Mouse (Mus musculus): ENCODE measurements around the gene Trim59. TPM values are rescaled to one million over a fixed set of nuclear protein-coding genes. Genes with fewer than 3 reads are reported as not detected.

The Trim59 gene
- polyA plus RNA-seq, 1 experiment from 2014 or later = 115 TPM

DNA sequence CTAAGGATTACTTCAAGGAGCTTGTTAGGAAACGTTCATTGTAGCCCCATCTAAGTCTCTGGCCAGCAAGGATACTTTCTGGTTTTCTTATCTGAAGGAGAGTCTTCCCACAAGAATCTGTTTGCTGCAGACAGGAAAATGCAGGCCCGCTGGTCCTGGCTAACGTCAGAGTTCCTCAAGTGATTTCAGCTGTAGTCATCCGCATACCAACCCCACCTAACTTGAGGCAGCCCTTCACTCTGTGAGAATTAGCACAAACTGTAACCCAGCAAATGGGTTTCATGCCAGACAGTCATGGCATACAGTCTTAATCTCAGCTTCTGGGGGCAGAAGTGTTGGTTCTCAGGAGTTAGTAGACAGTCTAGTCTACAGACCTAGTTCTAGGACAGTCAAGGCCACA lies 2.0 kb upstream of the Trim59 start:
- no peak for ATAC-seq (ENCODE audit: low read depth)
- 39% methylated on average over 4 of the region's 4 CpGs for WGBS

DNA sequence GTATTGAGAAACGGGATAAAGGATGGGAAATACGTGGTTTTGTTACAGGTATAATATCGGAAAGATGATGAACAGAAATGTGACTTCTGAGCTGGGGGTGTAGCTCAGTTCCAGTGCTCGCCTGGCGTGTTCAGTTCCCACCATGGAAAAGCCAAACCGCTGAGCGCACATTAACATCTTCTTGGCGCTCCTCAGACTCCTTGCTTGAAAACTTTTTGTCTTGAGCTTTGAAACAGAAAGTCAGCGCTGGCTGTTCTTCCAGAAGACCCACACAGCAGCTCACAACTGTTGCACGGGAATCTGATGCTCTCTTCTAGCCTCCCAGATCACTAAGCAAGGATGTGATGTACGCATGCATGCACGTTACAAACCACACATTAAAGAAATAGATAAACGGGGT lies 1.2 kb upstream of the Trim59 start:
- Histone ChIP-seq H3K4me2 (ENCODE audit: low read depth, low read length) (peak overlapping the region; percentile 62), H3K4me3 (ENCODE audit: low read length) (peak overlapping the region; percentile 93), H3K9me3 (ENCODE audit: control insufficient read depth, low read length) (no peaks in the 10 kb centered on the region), H3K36me3 (ENCODE audit: control insufficient read depth, insufficient read depth, low read length) (0 out of 2 replicates have a peak, but pooled peaks cover 2% of the 10 kb centered on the region), H3K27me3 (ENCODE audit: control insufficient read depth, insufficient read depth, low read depth, low read length) (no peaks in the 10 kb centered on the region), H3K27ac (ENCODE audit: low read length) (no peak overlapping the region), H3K9ac (ENCODE audit: low read length) (peak overlapping the region; percentile 93), H3K4me1 (replicated peaks; ENCODE audit: control insufficient read depth, insufficient read depth, low read length) (peaks cover 16% of the 10 kb centered on the region)
- 21% methylated on average over 13 of the region's 13 CpGs for WGBS
- ATAC-seq (ENCODE audit: low read depth) = no peak

More for the DNA sequence above, 2.0 kb upstream of the Trim59 start:
- H3K4me1 ChIP-seq (replicated peaks; ENCODE audit: control insufficient read depth, insufficient read depth, low read length) = peaks cover 12% of the 10 kb centered on the region
- no peak overlapping the region for H3K27ac ChIP-seq (ENCODE audit: low read length)
- H3K9ac ChIP-seq (ENCODE audit: low read length) = no peak overlapping the region
- no peak overlapping the region for H3K4me2 ChIP-seq (ENCODE audit: low read depth, low read length)
- no peaks in the 10 kb centered on the region for H3K36me3 ChIP-seq (ENCODE audit: control insufficient read depth, insufficient read depth, low read length)
- no peaks in the 10 kb centered on the region for H3K9me3 ChIP-seq (ENCODE audit: control insufficient read depth, low read length)
- H3K27me3 ChIP-seq (ENCODE audit: control insufficient read depth, insufficient read depth, low read depth, low read length) = no peaks in the 10 kb centered on the region
- no peak overlapping the region for H3K4me3 ChIP-seq (ENCODE audit: low read length)

DNA sequence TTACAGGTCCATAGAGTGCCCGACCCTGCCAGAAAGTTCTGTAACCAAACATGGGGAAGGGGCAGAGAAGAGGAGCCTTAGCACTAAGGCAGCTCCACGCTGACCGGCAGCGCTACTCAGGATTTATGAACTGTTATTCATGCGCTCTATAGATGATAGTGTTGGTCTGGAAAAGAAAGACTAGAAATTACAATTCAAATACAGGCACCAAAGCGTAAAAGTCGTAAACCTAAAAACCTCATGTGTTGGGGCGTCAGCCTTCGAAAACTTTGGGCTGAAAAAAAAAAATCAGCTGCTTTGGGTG lies 797 bp upstream of the Trim59 start:
- Histone ChIP-seq H3K9me3 (ENCODE audit: control insufficient read depth, low read length) (no peaks in the 10 kb centered on the region), H3K4me1 (replicated peaks; ENCODE audit: control insufficient read depth, insufficient read depth, low read length) (peaks cover 19% of the 10 kb centered on the region), H3K4me2 (ENCODE audit: low read depth, low read length) (peak overlapping the region; percentile 62), H3K27ac (ENCODE audit: low read length) (peak overlapping the region; percentile 88), H3K36me3 (ENCODE audit: control insufficient read depth, insufficient read depth, low read length) (peaks cover 2% of the 10 kb centered on the region; the same call in 1 of the 2 replicates), H3K9ac (ENCODE audit: low read length) (peak overlapping the region; percentile 93), H3K4me3 (ENCODE audit: low read length) (peak overlapping the region; percentile 93), H3K27me3 (ENCODE audit: control insufficient read depth, insufficient read depth, low read depth, low read length) (no peaks in the 10 kb centered on the region)
- 3% methylated on average over 9 of the region's 9 CpGs for WGBS
- ATAC-seq (ENCODE audit: low read depth) = peak; percentile 21

DNA sequence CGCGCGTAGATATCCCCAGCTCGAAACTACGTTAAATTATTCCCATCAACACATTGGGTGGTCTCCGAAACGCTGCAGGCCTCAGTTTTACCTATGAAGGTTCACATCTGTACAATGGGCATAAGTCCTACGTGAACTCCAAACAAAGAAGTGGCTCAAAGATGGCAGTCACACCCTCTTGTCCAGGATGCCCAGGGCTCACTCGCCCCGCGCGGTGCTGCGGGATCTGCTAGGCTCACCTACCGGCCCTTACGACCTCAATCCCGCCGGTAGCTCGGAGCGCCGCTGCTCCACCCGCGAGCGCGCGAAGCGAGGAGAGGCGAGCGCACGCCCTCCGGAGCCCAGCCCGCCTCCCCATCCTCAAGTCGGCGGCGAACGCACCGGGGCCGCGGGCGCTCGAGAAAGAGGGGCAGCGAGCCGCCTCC lies 376 bp downstream of the Trim59 start:
- H3K4me1 ChIP-seq (replicated peaks; ENCODE audit: control insufficient read depth, insufficient read depth, low read length) = peaks cover 19% of the 10 kb centered on the region
- no peaks in the 10 kb centered on the region for H3K9me3 ChIP-seq (ENCODE audit: control insufficient read depth, low read length)
- peak; percentile 58 for ATAC-seq (ENCODE audit: low read depth)
- peak overlapping the region; percentile 93 for H3K4me3 ChIP-seq (ENCODE audit: low read length)
- H3K4me2 ChIP-seq (ENCODE audit: low read depth, low read length) = peak overlapping the region; percentile 67
- peaks cover 6% of the 10 kb centered on the region; the same call in 1 of the 2 replicates for H3K36me3 ChIP-seq (ENCODE audit: control insufficient read depth, insufficient read depth, low read length)
- WGBS = under 1% methylated on average over 37 of the region's 42 CpGs
- peak overlapping the region; percentile 92 for H3K27ac ChIP-seq (ENCODE audit: low read length)
- H3K27me3 ChIP-seq (ENCODE audit: control insufficient read depth, insufficient read depth, low read depth, low read length) = no peaks in the 10 kb centered on the region
- peak overlapping the region; percentile 93 for H3K9ac ChIP-seq (ENCODE audit: low read length)

DNA sequence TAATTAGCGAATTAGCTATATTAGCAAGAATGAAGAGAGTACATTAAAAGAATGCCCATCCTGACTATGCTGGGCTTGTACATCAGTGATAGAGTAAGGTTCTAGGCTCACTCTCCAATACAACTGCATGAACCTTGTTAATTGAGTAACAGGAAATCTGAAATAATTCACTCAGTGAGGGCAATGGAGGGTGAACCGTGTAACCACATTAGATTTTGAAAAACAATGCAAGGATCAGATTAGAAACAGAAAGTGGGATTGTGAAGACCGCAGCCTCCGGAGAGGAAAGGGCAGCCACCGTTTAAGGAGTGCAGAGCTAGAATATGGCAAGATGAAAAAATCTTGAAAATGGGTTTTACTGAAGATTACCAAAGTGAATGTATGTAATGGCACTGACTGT lies 3.3 kb downstream of the Trim59 start:
- Histone ChIP-seq H3K27ac (ENCODE audit: low read length) (no peak overlapping the region), H3K27me3 (ENCODE audit: control insufficient read depth, insufficient read depth, low read depth, low read length) (no peaks in the 10 kb centered on the region), H3K4me2 (ENCODE audit: low read depth, low read length) (peak overlapping the region; percentile 43), H3K36me3 (ENCODE audit: control insufficient read depth, insufficient read depth, low read length) (peaks cover 10% of the 10 kb centered on the region; the same call in 1 of the 2 replicates), H3K9me3 (ENCODE audit: control insufficient read depth, low read length) (no peaks in the 10 kb centered on the region), H3K4me1 (replicated peaks; ENCODE audit: control insufficient read depth, insufficient read depth, low read length) (peaks cover 15% of the 10 kb centered on the region), H3K9ac (ENCODE audit: low read length) (no peak overlapping the region), H3K4me3 (ENCODE audit: low read length) (peak overlapping the region; percentile 36)
- ATAC-seq (ENCODE audit: low read depth) = no peak
- WGBS = 71% methylated on average over 5 of the region's 5 CpGs

DNA sequence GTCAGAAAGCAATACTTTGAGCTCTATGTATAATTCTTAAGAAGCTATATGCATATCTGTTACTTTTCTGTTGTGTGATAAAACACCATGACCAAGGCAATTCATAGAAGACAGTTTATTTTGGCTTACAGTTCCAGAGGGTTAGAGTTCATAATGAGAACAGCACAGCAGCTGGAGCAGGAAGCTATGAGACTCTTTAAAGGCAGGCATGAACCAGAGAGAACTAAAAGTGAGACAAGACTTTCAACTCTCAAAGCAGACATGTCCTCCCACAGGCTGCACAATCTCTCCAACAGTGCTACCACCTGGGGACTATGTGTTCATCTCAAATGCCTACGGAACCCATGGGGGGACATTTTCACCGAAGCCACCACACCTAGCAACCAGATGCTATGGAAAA lies 4.5 kb downstream of the Trim59 start:
- Histone ChIP-seq H3K36me3 (ENCODE audit: control insufficient read depth, insufficient read depth, low read length) (peaks cover 18% of the 10 kb centered on the region), H3K4me2 (ENCODE audit: low read depth, low read length) (no peak overlapping the region), H3K4me1 (replicated peaks; ENCODE audit: control insufficient read depth, insufficient read depth, low read length) (peaks cover 10% of the 10 kb centered on the region), H3K4me3 (ENCODE audit: low read length) (0 out of 2 replicates have a peak overlapping the region, but pooled peaks have one; percentile 15), H3K9me3 (ENCODE audit: control insufficient read depth, low read length) (no peaks in the 10 kb centered on the region), H3K27ac (ENCODE audit: low read length) (no peak overlapping the region), H3K9ac (ENCODE audit: low read length) (no peak overlapping the region), H3K27me3 (ENCODE audit: control insufficient read depth, insufficient read depth, low read depth, low read length) (no peaks in the 10 kb centered on the region)
- no peak for ATAC-seq (ENCODE audit: low read depth)
- 88% methylated on average over 2 of the region's 2 CpGs for WGBS

DNA sequence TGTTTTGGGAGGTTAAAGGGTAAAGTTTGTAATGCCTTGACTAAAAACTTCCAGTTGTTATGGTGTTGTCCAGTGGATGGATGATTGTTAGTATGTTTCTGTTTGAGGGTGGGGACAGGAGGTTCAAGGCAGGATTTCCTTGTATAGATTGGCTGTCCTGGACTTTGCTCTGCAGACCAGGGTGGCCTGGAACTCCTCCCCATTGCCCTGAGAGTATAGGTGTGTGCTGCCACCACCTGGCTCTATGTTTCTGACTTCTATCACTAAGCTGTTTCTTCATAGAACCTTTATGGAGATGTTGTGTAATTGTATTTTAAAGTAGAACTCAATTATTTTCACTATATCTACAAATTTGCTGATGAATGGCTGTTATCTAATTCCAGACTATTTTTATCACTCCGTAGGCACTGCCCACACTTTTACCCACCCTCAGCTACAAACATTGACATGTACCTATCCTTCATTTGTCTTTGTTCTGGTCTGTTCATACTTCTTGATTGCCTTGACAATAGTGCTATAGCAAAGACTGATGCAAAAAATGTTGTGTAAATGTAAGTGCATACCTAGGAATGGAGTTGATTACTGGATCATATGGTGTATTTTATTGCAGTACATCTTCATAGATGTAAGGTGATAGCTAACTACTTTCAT lies 18.3 kb downstream of the Trim59 start:
- Histone ChIP-seq H3K9me3 (ENCODE audit: control insufficient read depth, low read length) (no peaks in the 10 kb centered on the region), H3K4me3 (ENCODE audit: low read length) (no peak overlapping the region), H3K36me3 (ENCODE audit: control insufficient read depth, insufficient read depth, low read length) (peaks cover 48% of the 10 kb centered on the region), H3K4me1 (replicated peaks; ENCODE audit: control insufficient read depth, insufficient read depth, low read length) (no peaks in the 10 kb centered on the region), H3K27me3 (ENCODE audit: control insufficient read depth, insufficient read depth, low read depth, low read length) (no peaks in the 10 kb centered on the region), H3K9ac (ENCODE audit: low read length) (no peak overlapping the region), H3K4me2 (ENCODE audit: low read depth, low read length) (no peak overlapping the region), H3K27ac (ENCODE audit: low read length) (no peak overlapping the region)
- no peak for ATAC-seq (ENCODE audit: low read depth)
- WGBS = 90% methylated on average over 1 of the region's 1 CpGs

DNA sequence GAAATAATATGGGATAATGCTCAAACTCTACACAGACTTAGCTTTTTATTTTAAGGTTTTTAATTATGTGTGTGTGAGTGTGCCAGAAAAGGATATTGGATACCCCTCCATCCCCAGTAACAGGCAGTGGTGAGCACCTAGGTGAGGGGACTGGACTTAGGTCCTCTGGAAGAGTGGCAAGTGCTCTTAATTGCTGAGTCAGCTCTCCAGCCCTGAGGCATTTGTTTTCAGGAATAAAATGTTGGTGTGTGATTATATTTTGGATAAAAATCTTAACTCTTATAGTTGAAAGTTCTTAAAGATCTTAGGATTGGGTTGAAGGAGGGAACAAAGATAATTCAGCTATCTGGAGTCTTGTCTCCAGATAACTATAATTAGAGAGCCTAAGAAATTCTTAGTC lies 23.8 kb downstream of the Trim59 start:
- no peaks in the 10 kb centered on the region for H3K9me3 ChIP-seq (ENCODE audit: control insufficient read depth, low read length)
- peaks cover 48% of the 10 kb centered on the region for H3K36me3 ChIP-seq (ENCODE audit: control insufficient read depth, insufficient read depth, low read length)

DNA sequence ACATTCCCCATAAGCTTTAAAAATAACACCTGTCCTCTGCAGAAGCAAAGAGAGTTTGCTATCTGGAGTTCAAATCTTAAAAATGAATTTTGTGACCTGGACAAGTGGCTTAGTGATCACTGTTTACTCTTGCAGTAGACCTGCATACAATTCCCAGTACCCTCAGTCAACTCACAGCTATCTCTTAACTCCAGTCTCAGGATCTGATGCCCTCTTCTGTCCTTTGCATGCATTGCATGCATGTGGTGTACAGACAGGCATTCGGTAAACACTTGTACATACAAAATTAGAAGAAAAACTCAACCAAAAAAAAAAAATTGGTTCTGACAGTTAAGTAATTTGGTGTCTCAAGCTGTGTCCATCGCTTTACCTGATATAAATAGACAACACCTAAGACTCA lies 24.3 kb downstream of the Trim59 start:
- WGBS = 93% methylated on average over 2 of the region's 2 CpGs
- Histone ChIP-seq H3K36me3 (ENCODE audit: control insufficient read depth, insufficient read depth, low read length) (peaks cover 44% of the 10 kb centered on the region), H3K4me3 (ENCODE audit: low read length) (no peak overlapping the region), H3K27me3 (ENCODE audit: control insufficient read depth, insufficient read depth, low read depth, low read length) (no peaks in the 10 kb centered on the region), H3K9me3 (ENCODE audit: control insufficient read depth, low read length) (no peaks in the 10 kb centered on the region), H3K4me2 (ENCODE audit: low read depth, low read length) (no peak overlapping the region), H3K27ac (ENCODE audit: low read length) (no peak overlapping the region), H3K4me1 (replicated peaks; ENCODE audit: control insufficient read depth, insufficient read depth, low read length) (no peaks in the 10 kb centered on the region), H3K9ac (ENCODE audit: low read length) (no peak overlapping the region)
- no peak for ATAC-seq (ENCODE audit: low read depth)

More for the DNA sequence above, 23.8 kb downstream of the Trim59 start:
- H3K27me3 ChIP-seq (ENCODE audit: control insufficient read depth, insufficient read depth, low read depth, low read length) = no peaks in the 10 kb centered on the region
- no peak overlapping the region for H3K9ac ChIP-seq (ENCODE audit: low read length)
- no peaks in the 10 kb centered on the region for H3K4me1 ChIP-seq (replicated peaks; ENCODE audit: control insufficient read depth, insufficient read depth, low read length)
- H3K4me2 ChIP-seq (ENCODE audit: low read depth, low read length) = no peak overlapping the region
- ATAC-seq (ENCODE audit: low read depth) = no peak
- H3K27ac ChIP-seq (ENCODE audit: low read length) = no peak overlapping the region
- no peak overlapping the region for H3K4me3 ChIP-seq (ENCODE audit: low read length)

Data from lung, embryonic 16.5 days (tissue).